Mouse (Mus musculus) cerebellum, adult 2 months (tissue): ENCODE data around the gene P2rx7. TPM values are rescaled to one million over a fixed set of nuclear protein-coding genes. Genes with fewer than 3 reads are reported as not detected.
"Not testable (repeated sequence)": the region's sequence is repeated elsewhere in the genome, so short reads cannot be mapped to it uniquely, and the experiment has no call there.

Experiments
- DNase-seq, 2 experiments: peaks; one replicate each; pipeline ENCODE4 v3.0.0; 2021
- H3K27ac ChIP-seq: fragments of 200-500 bp; 2 replicates; pipeline ENCODE4 v1.5.1; 2012; ENCODE audit warnings: low read length, control low read depth, inconsistent platforms; ENCODE audit not compliant: insufficient read depth
- H3K27me3 ChIP-seq: fragments of 200-500 bp; 2 replicates; pipeline ENCODE4 v1.6.1; 2012; ENCODE audit warnings: inconsistent platforms, mild to moderate bottlenecking, low read length, moderate library complexity; ENCODE audit not compliant: control insufficient read depth, insufficient read depth
- H3K4me1 ChIP-seq: fragments of 200-500 bp; 2 replicates; pipeline ENCODE4 v1.6.1; 2011; ENCODE audit warnings: low read length; ENCODE audit not compliant: control insufficient read depth, insufficient read depth
- H3K4me3 ChIP-seq: fragments of 200-500 bp; replicated peaks from 2 replicates; pipeline ENCODE3; 2011; ENCODE audit warnings: mild to moderate bottlenecking, low read depth, low read length, control low read depth; ENCODE audit not compliant: insufficient read depth
- CTCF ChIP-seq: fragments of 200-500 bp; IDR thresholded peaks from 2 replicates; pipeline ENCODE4 v1.5.1; 2011; ENCODE audit warnings: low read depth, mild to moderate bottlenecking, control low read depth, low read length, moderate library complexity, borderline replicate concordance; ENCODE audit not compliant: insufficient read depth
- POLR2A ChIP-seq: fragments of 200-500 bp; IDR thresholded peaks from 2 replicates; pipeline ENCODE4 v1.6.1; 2011; ENCODE audit warnings: low read length, control low read depth, borderline replicate concordance; ENCODE audit not compliant: insufficient read depth
- WGBS: fragments of 180-500 bp; shearing (Covaris S2); methylation state at CpG from one replicate; pipeline ENCODE4 v1.1.7; 2018; 5-methylcytosine and 5-hydroxymethylcytosine counted together
- polyA plus RNA-seq: library from polyadenylated mRNA; depleted of rRNA; stranded (reverse); fragments of >200 nt; gene quantifications from 2 replicates; pipeline ENCODE4 v1.2.3, GENCODE M21; 2012

P2rx7 gene
- polyA plus RNA-seq, 1 experiment = 16.8 TPM

GRCm38 (mm10) chr5:122668981-122669897 lies 25.5 kb downstream of the P2rx7 start:
- no peak overlapping the region for H3K27ac ChIP-seq
- DNase-seq = no peak
- peaks cover 7% of the 10 kb centered on the region for H3K4me1 ChIP-seq
- no peak overlapping the region for H3K4me3 ChIP-seq
- H3K27me3 ChIP-seq = no peaks in the 10 kb centered on the region
- WGBS = 86% methylated on average over 15 of the region's 15 CpGs
- TF ChIP-seq POLR2A = no peak
- TF ChIP-seq CTCF = no peak

GRCm38 (mm10) chr5:122671641-122672040 lies 27.9 kb downstream of the P2rx7 start:
- TF ChIP-seq CTCF = peak; percentile 41; the same call in 1 of the 2 replicates
- not testable (repeated sequence) for H3K4me3 ChIP-seq, H3K4me1 ChIP-seq, H3K27ac ChIP-seq, H3K27me3 ChIP-seq
- peak; percentile 56 to 61 for DNase-seq
- 68% methylated on average over 7 of the region's 7 CpGs for WGBS

GRCm38 (mm10) chr5:122672298-122672697 lies 28.6 kb downstream of the P2rx7 start:
- WGBS = 5% methylated on average over 5 of the region's 5 CpGs
- peak; percentile 51 to 62 for DNase-seq
- TF ChIP-seq POLR2A (no peak), CTCF (no peak)
- Histone ChIP-seq H3K4me3 (no peak overlapping the region), H3K4me1 (peaks cover 7% of the 10 kb centered on the region), H3K27me3 (no peaks in the 10 kb centered on the region), H3K27ac (no peak overlapping the region)

GRCm38 (mm10) chr5:122676002-122676401 lies 32.3 kb downstream of the P2rx7 start:
- 94% methylated on average over 8 of the region's 8 CpGs for WGBS

GRCm38 (mm10) chr5:122677983-122678382 lies 34.3 kb downstream of the P2rx7 start:
- H3K4me1 ChIP-seq = peaks cover 6% of the 10 kb centered on the region
- TF ChIP-seq POLR2A (no peak), CTCF (no peak)
- H3K4me3 ChIP-seq = no peak overlapping the region
- no peak for DNase-seq
- WGBS = 95% methylated on average over 9 of the region's 9 CpGs
- no peak overlapping the region for H3K27ac ChIP-seq
- no peaks in the 10 kb centered on the region for H3K27me3 ChIP-seq

More at GRCm38 (mm10) chr5:122676002-122676401, 32.3 kb downstream of the P2rx7 start:
- Histone ChIP-seq H3K4me3 (no peak overlapping the region), H3K4me1 (peaks cover 13% of the 10 kb centered on the region), H3K27ac (no peak overlapping the region), H3K27me3 (no peaks in the 10 kb centered on the region)
- TF ChIP-seq POLR2A (no peak), CTCF (no peak)
- DNase-seq = no peak

- peak overlapping the region; percentile 58 for H3K27ac ChIP-seq
- no peaks in the 10 kb centered on the region for H3K27me3 ChIP-seq
- no peak overlapping the region for H3K4me3 ChIP-seq
- no peak for TF ChIP-seq CTCF
- no peak for TF ChIP-seq POLR2A
- DNase-seq = peak; percentile 63 to 88
- peaks cover 6% of the 10 kb centered on the region for H3K4me1 ChIP-seq
- WGBS = 11% methylated on average over 8 of the region's 8 CpGs
These were observed 36.2 kb downstream of the P2rx7 start for GRCm38 (mm10) chr5:122679881-122680280.

GRCm38 (mm10) chr5:122681276-122681675 lies 37.6 kb downstream of the P2rx7 start:
- H3K4me1 ChIP-seq = peaks cover 6% of the 10 kb centered on the region
- 92% methylated on average over 12 of the region's 12 CpGs for WGBS
- no peak for DNase-seq
- H3K27ac ChIP-seq = no peak overlapping the region
- TF ChIP-seq CTCF = peak; percentile 25; the same call in 1 of the 2 replicates
- TF ChIP-seq POLR2A = no peak
- no peaks in the 10 kb centered on the region for H3K27me3 ChIP-seq
- no peak overlapping the region for H3K4me3 ChIP-seq

GRCm38 (mm10) chr5:122683926-122684325 lies 40.2 kb downstream of the P2rx7 start:
- DNase-seq = no peak
- Histone ChIP-seq H3K27ac (no peak overlapping the region), H3K4me3 (no peak overlapping the region), H3K27me3 (no peaks in the 10 kb centered on the region), H3K4me1 (peaks cover 3% of the 10 kb centered on the region)
- TF ChIP-seq CTCF = no peak
- no peak for TF ChIP-seq POLR2A
- WGBS = 84% methylated on average over 10 of the region's 10 CpGs

GRCm38 (mm10) chr5:122687391-122687790 lies 43.7 kb downstream of the P2rx7 start:
- no peak for DNase-seq
- Histone ChIP-seq H3K4me1 (no peaks in the 10 kb centered on the region), H3K4me3 (no peak overlapping the region), H3K27ac (no peak overlapping the region), H3K27me3 (no peaks in the 10 kb centered on the region)
- no peak for TF ChIP-seq CTCF
- TF ChIP-seq POLR2A = no peak
- 80% methylated on average over 4 of the region's 4 CpGs for WGBS
